Mouse (Mus musculus): Measurements from ENCODE around the gene Mylk3. TPM values are rescaled to one million over a fixed set of nuclear protein-coding genes. Genes with fewer than 3 reads are reported as not detected.

The Mylk3 gene
- polyA plus RNA-seq, 1 experiment, result 4.2 TPM

DNA sequence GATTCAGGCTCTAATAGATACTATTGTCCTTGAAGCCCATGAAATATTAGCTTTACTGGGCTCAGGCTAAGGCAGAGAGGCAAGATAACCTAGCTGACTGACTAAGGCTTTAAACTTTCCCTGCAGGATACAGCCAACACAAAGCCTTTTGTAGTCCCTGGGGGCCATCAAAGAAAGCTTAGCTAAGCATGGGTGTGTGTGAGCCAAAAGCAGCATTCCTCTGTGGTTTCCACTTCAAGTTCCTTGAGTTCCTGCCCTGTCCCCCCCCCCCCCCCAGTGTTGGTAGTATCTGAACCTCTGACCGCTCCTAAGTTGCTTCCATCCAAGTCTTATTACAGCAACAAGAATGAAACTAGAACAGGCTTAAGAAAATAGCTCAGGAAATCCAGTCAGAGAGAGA lies 56.6 kb downstream of the Mylk3 start:
- no peaks in the 10 kb centered on the region for H3K9me3 ChIP-seq
- H3K27me3 ChIP-seq (replicated peaks), result no peaks in the 10 kb centered on the region
- peaks cover 23% of the 10 kb centered on the region for H3K36me3 ChIP-seq (replicated peaks; ENCODE audit: low read length)
- no peak overlapping the region for H3K4me3 ChIP-seq (replicated peaks)
- peaks cover 11% of the 10 kb centered on the region for H3K4me1 ChIP-seq
- no peak for TF ChIP-seq GATA1 (IDR thresholded peaks at IDR 0.05; ENCODE audit: borderline replicate concordance, low read length)

- H3K4me3 ChIP-seq (replicated peaks), result no peak overlapping the region
- H3K36me3 ChIP-seq (replicated peaks; ENCODE audit: low read length), result peaks cover 26% of the 10 kb centered on the region
- no peaks in the 10 kb centered on the region for H3K27me3 ChIP-seq (replicated peaks)
- H3K9me3 ChIP-seq, result no peaks in the 10 kb centered on the region
- TF ChIP-seq GATA1 (IDR thresholded peaks at IDR 0.05; ENCODE audit: borderline replicate concordance, low read length) (no peak), FLI1 (IDR thresholded peaks at IDR 0.05; ENCODE audit: low read length) (no peak)
- H3K4me1 ChIP-seq, result peaks cover 11% of the 10 kb centered on the region
Measured at GRCm38 (mm10) chr8:85327036-85327435, 59.1 kb downstream of the Mylk3 start.

DNA sequence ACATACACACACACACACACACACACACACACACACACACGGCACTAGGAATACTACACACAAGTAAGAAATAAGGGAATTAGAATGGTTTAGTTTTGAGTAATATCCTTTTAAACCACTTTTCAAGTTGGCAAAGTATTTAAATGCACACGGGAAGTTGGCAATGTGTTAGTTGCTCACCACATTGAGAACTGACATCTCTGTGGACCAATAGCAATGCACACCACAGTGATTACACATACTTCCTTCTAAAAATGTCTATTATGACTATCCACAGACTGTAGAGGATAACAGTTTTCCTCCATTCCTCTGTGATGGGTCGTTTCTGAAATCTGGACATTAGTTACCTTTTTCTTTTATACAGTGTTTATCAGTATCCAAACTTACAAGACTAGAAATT lies 63.1 kb downstream of the Mylk3 start:
- peaks cover 7% of the 10 kb centered on the region for H3K9me3 ChIP-seq
- H3K4me3 ChIP-seq (replicated peaks), result no peak overlapping the region
- H3K36me3 ChIP-seq (replicated peaks; ENCODE audit: low read length), result peaks cover 30% of the 10 kb centered on the region
- TF ChIP-seq FLI1 (IDR thresholded peaks at IDR 0.05; ENCODE audit: low read length), result no peak
- no peak for TF ChIP-seq GATA1 (IDR thresholded peaks at IDR 0.05; ENCODE audit: borderline replicate concordance, low read length)
- no peaks in the 10 kb centered on the region for H3K27me3 ChIP-seq (replicated peaks)
- H3K4me1 ChIP-seq, result 0 out of 2 replicates have a peak, but pooled peaks cover 6% of the 10 kb centered on the region

DNA sequence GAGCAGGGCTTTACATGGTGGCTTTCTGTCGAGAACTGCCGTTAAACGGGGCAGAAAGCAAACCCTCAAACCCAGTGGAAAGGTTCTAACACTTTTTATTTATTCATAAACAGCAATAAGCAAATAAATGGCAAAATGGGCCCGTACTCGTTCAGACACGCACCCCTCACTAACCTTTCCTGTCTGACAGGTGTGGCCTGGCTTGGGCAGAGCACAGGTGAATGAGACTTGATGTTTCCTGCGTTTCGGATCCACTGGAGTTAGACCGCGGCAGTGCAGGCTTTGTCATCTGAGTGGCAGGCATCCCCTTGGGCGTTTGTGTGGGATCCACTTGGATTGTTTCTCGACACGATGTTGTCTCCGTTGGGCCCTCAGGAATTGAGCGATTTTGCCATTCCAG lies 64.2 kb downstream of the Mylk3 start:
- H3K9me3 ChIP-seq, result peaks cover 9% of the 10 kb centered on the region
- TF ChIP-seq GATA1 (IDR thresholded peaks at IDR 0.05; ENCODE audit: borderline replicate concordance, low read length) (no peak), FLI1 (IDR thresholded peaks at IDR 0.05; ENCODE audit: low read length) (no peak)
- peaks cover 25% of the 10 kb centered on the region for H3K36me3 ChIP-seq (replicated peaks; ENCODE audit: low read length)

GRCm38 (mm10) chr8:85318534-85318933 lies 67.6 kb downstream of the Mylk3 start:
- Histone ChIP-seq H3K9me3 (peaks cover 17% of the 10 kb centered on the region), H3K4me3 (replicated peaks) (no peak overlapping the region), H3K27me3 (replicated peaks) (no peaks in the 10 kb centered on the region), H3K36me3 (replicated peaks; ENCODE audit: low read length) (peaks cover 14% of the 10 kb centered on the region), H3K4me1 (0 out of 2 replicates have a peak, but pooled peaks cover 6% of the 10 kb centered on the region)
- no peak for TF ChIP-seq GATA1 (IDR thresholded peaks at IDR 0.05; ENCODE audit: borderline replicate concordance, low read length)
- no peak for TF ChIP-seq FLI1 (IDR thresholded peaks at IDR 0.05; ENCODE audit: low read length)

More for the DNA sequence above, 64.2 kb downstream of the Mylk3 start:
- Histone ChIP-seq H3K4me1 (0 out of 2 replicates have a peak, but pooled peaks cover 6% of the 10 kb centered on the region), H3K27me3 (replicated peaks) (no peaks in the 10 kb centered on the region), H3K4me3 (replicated peaks) (no peak overlapping the region)

DNA sequence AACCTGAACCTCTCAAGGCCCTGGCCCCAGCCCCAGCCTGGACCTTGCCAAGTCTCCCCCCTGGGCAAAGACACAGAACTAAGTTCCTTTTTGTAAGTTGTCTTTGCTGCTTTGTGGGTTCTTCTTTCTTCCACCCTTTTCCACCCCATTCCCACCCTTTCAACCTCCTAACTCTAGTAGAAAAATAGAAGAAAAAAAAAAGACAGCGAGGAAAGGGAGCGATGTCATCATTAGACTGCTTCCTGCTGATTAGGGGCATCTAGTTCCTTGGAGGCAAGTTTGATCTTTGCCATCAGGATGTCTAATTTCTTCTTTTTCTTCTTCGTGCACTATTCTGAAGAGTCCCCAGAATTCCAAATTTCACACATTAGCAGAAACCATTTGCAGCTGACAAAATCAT lies 73.1 kb downstream of the Mylk3 start:
- Histone ChIP-seq H3K4me1 (peaks cover 9% of the 10 kb centered on the region), H3K27me3 (replicated peaks) (no peaks in the 10 kb centered on the region), H3K36me3 (replicated peaks; ENCODE audit: low read length) (peaks cover 17% of the 10 kb centered on the region), H3K9me3 (peaks cover 10% of the 10 kb centered on the region), H3K4me3 (replicated peaks) (no peak overlapping the region)
- no peak for TF ChIP-seq GATA1 (IDR thresholded peaks at IDR 0.05; ENCODE audit: borderline replicate concordance, low read length)
- no peak for TF ChIP-seq FLI1 (IDR thresholded peaks at IDR 0.05; ENCODE audit: low read length)

- peaks cover 6% of the 10 kb centered on the region for H3K9me3 ChIP-seq
- peaks cover 9% of the 10 kb centered on the region for H3K4me1 ChIP-seq
- H3K36me3 ChIP-seq (replicated peaks; ENCODE audit: low read length), result peaks cover 27% of the 10 kb centered on the region
- no peaks in the 10 kb centered on the region for H3K27me3 ChIP-seq (replicated peaks)
- no peak overlapping the region for H3K4me3 ChIP-seq (replicated peaks)
- TF ChIP-seq FLI1 (IDR thresholded peaks at IDR 0.05; ENCODE audit: low read length) (no peak), GATA1 (IDR thresholded peaks at IDR 0.05; ENCODE audit: borderline replicate concordance, low read length) (no peak)
Measured at GRCm38 (mm10) chr8:85311743-85312142, 74.4 kb downstream of the Mylk3 start.

DNA sequence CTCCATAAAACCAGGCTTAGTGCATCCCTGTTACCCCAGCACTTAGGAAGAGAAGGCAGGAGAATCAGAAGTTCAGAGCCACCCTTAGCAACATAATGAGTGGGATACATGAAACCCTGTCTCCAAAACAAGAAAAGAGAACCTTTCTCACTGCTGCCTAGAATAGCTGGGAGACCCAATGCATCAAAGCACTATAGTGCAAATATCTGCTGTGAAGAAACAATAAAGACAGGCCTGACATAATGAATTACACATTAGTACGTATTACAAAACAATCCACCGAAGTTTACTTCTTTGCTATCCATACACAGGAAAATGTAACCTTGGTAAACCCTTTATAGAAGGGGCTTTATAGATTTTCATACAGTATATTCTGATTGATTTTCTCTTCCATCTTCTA lies 77.6 kb downstream of the Mylk3 start:
- peaks cover 9% of the 10 kb centered on the region for H3K4me1 ChIP-seq
- TF ChIP-seq FLI1 (IDR thresholded peaks at IDR 0.05; ENCODE audit: low read length), result no peak
- no peak for TF ChIP-seq GATA1 (IDR thresholded peaks at IDR 0.05; ENCODE audit: borderline replicate concordance, low read length)
- no peak overlapping the region for H3K4me3 ChIP-seq (replicated peaks)
- H3K27me3 ChIP-seq (replicated peaks), result no peaks in the 10 kb centered on the region
- no peaks in the 10 kb centered on the region for H3K9me3 ChIP-seq
- peaks cover 53% of the 10 kb centered on the region for H3K36me3 ChIP-seq (replicated peaks; ENCODE audit: low read length)

- Histone ChIP-seq H3K27me3 (replicated peaks) (no peaks in the 10 kb centered on the region), H3K4me1 (peaks cover 27% of the 10 kb centered on the region), H3K36me3 (replicated peaks; ENCODE audit: low read length) (peaks cover 66% of the 10 kb centered on the region), H3K9me3 (no peaks in the 10 kb centered on the region), H3K4me3 (replicated peaks) (no peak overlapping the region)
- TF ChIP-seq GATA1 (IDR thresholded peaks at IDR 0.05; ENCODE audit: borderline replicate concordance, low read length) (no peak), FLI1 (IDR thresholded peaks at IDR 0.05; ENCODE audit: low read length) (no peak)
Measured at GRCm38 (mm10) chr8:85303531-85303930, 82.6 kb downstream of the Mylk3 start.

GRCm38 (mm10) chr8:85302931-85303330 lies 83.2 kb downstream of the Mylk3 start:
- no peak overlapping the region for H3K4me3 ChIP-seq (replicated peaks)
- no peaks in the 10 kb centered on the region for H3K27me3 ChIP-seq (replicated peaks)
- peaks cover 60% of the 10 kb centered on the region for H3K36me3 ChIP-seq (replicated peaks; ENCODE audit: low read length)
- H3K9me3 ChIP-seq, result no peaks in the 10 kb centered on the region
- peaks cover 28% of the 10 kb centered on the region for H3K4me1 ChIP-seq
- TF ChIP-seq FLI1 (IDR thresholded peaks at IDR 0.05; ENCODE audit: low read length) (no peak), GATA1 (IDR thresholded peaks at IDR 0.05; ENCODE audit: borderline replicate concordance, low read length) (no peak)

DNA sequence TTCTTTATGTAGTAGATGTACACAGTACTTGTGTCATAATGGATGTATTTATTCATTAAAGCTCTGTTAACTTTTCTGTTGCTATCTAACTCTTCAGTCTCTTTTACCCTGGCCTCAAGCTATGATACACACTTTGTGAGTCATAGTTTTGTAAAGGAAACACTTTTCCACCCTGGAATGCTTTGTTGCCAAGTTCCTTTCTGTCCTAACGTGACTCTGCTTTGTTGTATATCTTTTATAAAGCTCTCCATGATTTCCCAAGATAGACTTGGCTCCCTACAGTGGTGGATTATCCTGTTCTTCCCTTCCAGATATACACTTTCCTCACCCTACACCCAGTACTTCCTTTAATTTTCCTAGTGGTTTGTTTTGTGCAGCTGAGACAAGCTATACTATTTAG lies 84.2 kb downstream of the Mylk3 start:
- no peaks in the 10 kb centered on the region for H3K9me3 ChIP-seq
- no peaks in the 10 kb centered on the region for H3K27me3 ChIP-seq (replicated peaks)
- peaks cover 50% of the 10 kb centered on the region for H3K36me3 ChIP-seq (replicated peaks; ENCODE audit: low read length)
- H3K4me3 ChIP-seq (replicated peaks), result no peak overlapping the region
- no peak for TF ChIP-seq FLI1 (IDR thresholded peaks at IDR 0.05; ENCODE audit: low read length)
- no peak for TF ChIP-seq GATA1 (IDR thresholded peaks at IDR 0.05; ENCODE audit: borderline replicate concordance, low read length)
- H3K4me1 ChIP-seq, result peaks cover 36% of the 10 kb centered on the region
